Mouse (Mus musculus): ENCODE results near the gene Zfp710.

DNA sequence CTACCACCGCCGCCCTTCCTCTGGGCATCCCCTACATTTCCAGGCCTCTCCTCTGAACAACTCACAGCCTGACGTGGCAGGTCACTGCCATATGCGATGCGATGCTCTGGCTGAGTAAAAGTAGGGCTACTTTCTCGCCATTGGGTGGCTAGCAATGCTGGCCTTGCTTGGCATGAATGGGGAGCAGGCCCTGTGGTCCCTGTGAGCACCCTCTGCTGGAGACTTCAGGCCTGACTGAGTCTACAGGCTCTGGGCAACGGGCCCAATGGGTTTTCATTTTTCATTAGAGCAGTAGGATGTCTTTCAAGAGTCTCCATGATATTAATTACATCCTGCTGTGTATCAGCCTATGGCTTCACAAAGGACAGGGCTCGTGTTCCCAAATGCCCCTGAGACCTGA, 30.1 kb upstream of the Zfp710 start:
- peak; percentile 38; the same call in 1 of the 2 replicates for TF ChIP-seq CTCF (IDR thresholded peaks at IDR 0.05; ENCODE audit: extremely low read depth, insufficient read depth, insufficient read length, insufficient replicate concordance)
- TF ChIP-seq POLR2A (IDR thresholded peaks at IDR 0.05; ENCODE audit: low read depth, low read length), result no peak
